Mouse (Mus musculus) layer of hippocampus, adult 2 months (tissue): ENCODE results near the gene Dcaf5. TPM values are rescaled to one million over a fixed set of nuclear protein-coding genes. Genes with fewer than 3 reads are reported as not detected.
"Not testable (repeated sequence)": the region's sequence is repeated elsewhere in the genome, so short reads cannot be mapped to it uniquely, and the experiment has no call there.

ENCODE experiments used
- DNase-seq, 2 experiments: peaks; one replicate each; pipeline ENCODE4 v3.0.0; 2022; ENCODE audit warnings: low spot score in 2 of 2
- H3K27ac ChIP-seq: fragments of 200-600 bp; 2 replicates; pipeline ENCODE4 v1.8.1; 2022
- H3K4me3 ChIP-seq: fragments of 200-600 bp; 2 replicates; pipeline ENCODE4 v1.8.1; 2022; ENCODE audit warnings: mild to moderate bottlenecking
- CTCF ChIP-seq: fragments of 200-600 bp; conservative IDR thresholded peaks from 2 replicates; pipeline ENCODE4 v1.8.1; 2022; ENCODE audit warnings: antibody characterized with exemption, mild to moderate bottlenecking, moderate library complexity
- long read RNA-seq, 2 experiments: library from polyadenylated mRNA; stranded (forward); transcript quantifications; one replicate each; pipeline ENCODE4 v2.0.0; 2021; ENCODE audit warnings: borderline mapping rate in 2 of 2
- total RNA-seq, 2 experiments: library from RNA; stranded (reverse); gene quantifications; 2 replicates each; pipeline ENCODE4 v1.2.3; 2021

Gene Dcaf5
- total RNA-seq = 10 to 100 TPM; 74.7 to 75.4 TPM
- long read RNA-seq, experiment 1, full-length matches to known transcripts = 12 of 40 reads
- long read RNA-seq, experiment 1, partial matches to known transcripts = 4 of 40 reads
- long read RNA-seq, experiment 1, other reads (novel, unspliced or antisense) = 24 of 40 reads
- long read RNA-seq, experiment 2, full-length matches to known transcripts = 14 of 45 reads
- long read RNA-seq, experiment 2, partial matches to known transcripts = 9 of 45 reads
- long read RNA-seq, experiment 2, other reads (novel, unspliced or antisense) = 22 of 45 reads

DNA sequence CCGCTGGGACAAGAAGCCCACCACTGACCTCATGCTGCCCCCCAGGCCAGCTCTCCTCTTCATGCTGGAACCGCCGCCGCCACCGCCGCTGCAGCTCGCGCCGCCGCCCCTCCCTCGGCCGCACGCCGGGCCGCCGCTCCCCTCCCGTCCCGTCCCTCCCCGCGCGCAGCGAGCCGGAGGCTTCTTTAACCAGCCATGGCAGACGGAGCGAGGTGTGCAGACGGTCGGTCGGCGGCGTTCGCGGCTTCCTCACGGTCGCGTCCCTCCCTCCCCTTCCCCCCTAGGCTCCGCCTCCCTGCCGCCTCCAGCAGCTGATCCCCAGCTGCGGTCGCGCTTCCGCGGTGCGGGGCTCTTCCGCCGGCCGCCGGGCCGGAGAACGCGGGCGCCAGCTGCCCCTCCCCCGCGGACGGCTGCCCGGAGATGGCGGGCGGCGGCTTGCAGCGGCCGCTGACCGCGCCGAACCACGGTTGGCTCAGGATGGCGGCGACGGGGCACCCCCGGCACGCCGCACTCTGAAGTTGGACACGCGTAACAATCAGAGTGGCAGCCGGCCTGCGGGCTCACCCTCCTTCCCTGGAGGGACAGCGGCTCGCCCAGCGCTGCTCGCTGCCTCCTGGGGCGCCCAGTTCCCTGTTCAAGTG is at the start of gene Dcaf5:
Gene Dcaf5, minus strand, starts transcription at position 266 of the 641 bp plus-strand sequence.
- H3K4me3 ChIP-seq = peak within 1 kb of the TSS; percentile 90
- peak within 1 kb of the TSS; percentile 97 for H3K27ac ChIP-seq
- no peak for TF ChIP-seq CTCF

DNA sequence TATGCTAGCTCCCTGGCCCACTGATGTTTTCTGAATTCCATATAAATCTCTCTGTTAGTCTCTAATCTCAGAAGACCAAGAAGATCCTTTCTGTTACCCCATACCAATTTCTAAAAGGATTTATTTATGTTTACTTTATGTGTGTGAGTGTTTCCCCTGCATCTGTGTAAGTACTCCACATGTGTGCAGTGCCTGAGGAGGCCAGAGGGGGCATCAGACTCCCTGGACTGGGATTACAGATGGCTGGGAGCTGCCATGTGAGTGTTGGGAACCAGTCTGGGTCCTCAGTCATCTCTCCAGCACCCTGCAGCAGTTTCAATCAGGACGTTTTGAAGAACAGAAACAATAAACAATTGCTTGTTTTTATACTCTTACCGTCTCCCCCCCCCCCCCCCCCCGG is 47.0 kb upstream of the Dcaf5 start:
- DNase-seq = no peak
- no peak overlapping the region for H3K27ac ChIP-seq
- TF ChIP-seq CTCF = peak; percentile 40; the same call in 1 of the 2 replicates
- H3K4me3 ChIP-seq = no peak overlapping the region

More for the DNA sequence above, at the start of gene Dcaf5:
- DNase-seq = peak; percentile 79

DNA sequence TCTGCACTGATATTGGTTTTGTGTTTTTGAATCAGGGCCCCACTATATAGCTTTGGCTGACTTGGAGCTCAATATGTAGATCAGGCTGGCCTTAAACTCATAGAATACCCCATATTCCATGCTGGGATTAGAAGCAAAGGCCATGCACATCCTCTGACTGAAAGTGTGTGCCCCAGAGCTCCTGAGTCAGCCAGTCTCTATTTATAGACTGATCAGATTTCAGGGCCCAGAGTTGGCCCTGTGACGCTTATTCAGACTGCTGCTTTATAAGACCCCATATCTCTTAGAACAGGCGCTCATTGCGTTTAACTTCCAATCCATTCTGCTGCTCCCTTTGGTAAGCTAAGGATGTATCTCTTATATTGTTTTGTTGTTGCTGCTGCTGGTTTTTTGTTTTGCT is 43.6 kb upstream of the Dcaf5 start:
- H3K27ac ChIP-seq = no peak overlapping the region
- TF ChIP-seq CTCF = no peak
- no peak for DNase-seq
- H3K4me3 ChIP-seq = no peak overlapping the region

DNA sequence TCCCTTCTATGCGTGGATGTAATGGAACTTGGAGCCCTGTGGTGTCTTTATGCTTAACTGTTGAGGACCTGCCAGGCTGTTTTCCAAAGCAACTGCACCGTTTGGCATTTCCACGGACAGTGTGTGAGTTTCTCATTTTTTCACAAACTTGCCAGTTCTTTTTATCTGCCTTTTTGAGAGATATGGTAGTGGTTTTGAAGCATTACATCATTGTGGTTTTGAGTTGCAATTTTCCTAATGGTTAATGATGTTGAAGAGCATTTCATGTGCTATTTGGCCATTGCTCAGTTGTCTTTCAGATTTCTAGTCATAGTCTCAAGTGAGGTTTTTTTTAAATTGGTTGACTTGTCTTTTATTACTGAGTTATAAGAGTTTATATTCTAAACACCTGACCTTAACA is 37.3 kb upstream of the Dcaf5 start:
- no peak for TF ChIP-seq CTCF
- no peak for DNase-seq
- H3K27ac ChIP-seq = no peak overlapping the region
- H3K4me3 ChIP-seq = no peak overlapping the region

- Histone ChIP-seq H3K27ac (no peak overlapping the region), H3K4me3 (no peak overlapping the region)
- DNase-seq = no peak
- TF ChIP-seq CTCF = no peak
Measured at GRCm38 (mm10) chr12:80471926-80472325, 35.5 kb upstream of the Dcaf5 start.

DNA sequence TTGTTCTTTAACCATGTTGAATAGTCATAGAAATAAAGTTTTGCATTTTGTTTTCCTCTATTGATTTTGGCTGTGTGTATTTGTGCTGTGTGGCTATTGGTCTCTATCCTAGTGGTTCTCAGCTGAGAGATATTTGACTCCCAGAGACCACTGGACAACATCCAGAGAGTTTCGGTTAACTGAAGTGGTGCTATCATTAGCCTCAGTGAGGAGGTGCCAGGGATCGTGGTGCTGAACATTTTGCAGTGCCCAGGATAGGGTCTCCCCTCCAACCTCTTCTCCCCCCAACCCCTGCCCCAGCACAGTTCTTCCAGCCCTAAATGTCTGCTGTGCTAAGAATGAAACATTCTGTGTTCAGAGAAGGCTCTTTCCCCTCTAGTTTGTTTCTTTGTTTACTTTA is 33.8 kb upstream of the Dcaf5 start:
- Histone ChIP-seq H3K27ac (no peak overlapping the region), H3K4me3 (no peak overlapping the region)
- no peak for DNase-seq
- no peak for TF ChIP-seq CTCF

DNA sequence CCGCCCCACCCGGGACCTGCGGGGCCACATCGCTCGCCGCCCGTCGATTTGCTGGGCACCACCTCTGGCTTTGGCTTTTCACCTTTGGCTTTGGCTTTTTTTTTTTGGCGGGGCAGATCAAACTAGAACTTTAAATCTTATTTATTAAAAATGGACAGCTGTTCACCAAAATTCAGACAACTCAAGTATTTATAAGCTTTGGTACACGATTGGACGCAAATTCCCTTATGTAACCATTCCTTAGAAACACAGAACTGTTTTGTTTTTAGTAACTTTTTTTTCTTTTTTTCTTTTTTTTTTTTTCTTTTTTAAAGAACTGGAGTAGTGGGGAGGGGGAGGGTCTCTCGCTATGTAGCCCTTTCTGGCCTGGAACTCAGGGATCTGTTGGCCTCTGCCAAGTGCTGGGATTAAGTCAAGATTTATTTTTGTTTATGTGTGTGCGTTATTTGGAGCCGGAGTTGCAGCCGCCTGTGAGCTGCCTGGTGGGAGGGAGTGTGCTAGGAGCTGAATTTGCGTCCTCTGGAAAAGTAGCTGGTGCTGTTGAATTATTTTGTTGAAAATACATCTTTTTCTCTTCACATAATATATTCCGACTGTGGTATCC is 27.4 kb upstream of the Dcaf5 start:
- no peak for TF ChIP-seq CTCF
- Histone ChIP-seq H3K4me3 (peak overlapping the region; percentile 94), H3K27ac (peak overlapping the region; percentile 91)
- no peak for DNase-seq

DNA sequence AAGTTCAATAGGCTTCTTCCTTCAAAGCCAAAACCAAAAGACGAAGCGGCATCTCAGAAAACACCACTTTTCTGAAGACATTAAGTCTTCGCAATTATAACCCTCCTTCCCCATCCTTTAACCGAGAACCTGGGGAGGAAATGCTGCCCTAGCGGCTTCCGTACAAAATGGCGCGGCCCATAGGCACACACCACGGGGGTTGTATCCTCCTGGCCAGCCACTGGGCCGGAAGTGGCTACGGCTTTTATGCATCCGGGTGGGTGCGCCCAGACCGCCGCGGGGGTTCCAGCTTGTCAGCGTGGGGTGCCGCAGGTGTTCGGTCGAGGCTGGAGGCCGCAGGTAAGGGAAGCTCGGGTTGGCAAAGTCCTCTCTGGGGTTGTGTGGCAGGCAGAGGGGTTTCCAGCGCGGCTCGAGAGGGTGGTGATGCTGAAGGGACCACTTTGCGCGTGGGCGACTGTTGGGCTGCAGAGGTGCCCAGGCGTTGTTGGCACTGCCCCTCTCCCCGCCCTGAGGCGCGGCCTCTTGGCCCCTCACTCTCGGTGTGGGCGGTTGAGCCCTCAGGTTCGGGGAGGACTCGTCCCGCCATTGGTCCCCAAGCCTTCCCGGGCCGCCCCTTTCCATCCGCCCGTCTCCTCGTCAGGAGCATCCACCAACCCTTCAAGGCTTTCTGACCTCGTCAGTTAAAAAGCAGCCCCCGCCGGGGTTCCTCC is 26.7 kb upstream of the Dcaf5 start, which contains the start of gene Exd2:
Gene Exd2, plus strand, starts transcription at position 154 of the 710 bp plus-strand sequence.
- Histone ChIP-seq H3K27ac (peak within 1 kb of the TSS; percentile 91), H3K4me3 (peak within 1 kb of the TSS; percentile 94)
- TF ChIP-seq CTCF = peak; percentile 56
- DNase-seq = peak; percentile 92

- peak overlapping the region; percentile 91 for H3K27ac ChIP-seq
- H3K4me3 ChIP-seq = peak overlapping the region; percentile 94
Measured at GRCm38 (mm10) chr12:80462292-80462896, 26.0 kb upstream of the Dcaf5 start.

DNA sequence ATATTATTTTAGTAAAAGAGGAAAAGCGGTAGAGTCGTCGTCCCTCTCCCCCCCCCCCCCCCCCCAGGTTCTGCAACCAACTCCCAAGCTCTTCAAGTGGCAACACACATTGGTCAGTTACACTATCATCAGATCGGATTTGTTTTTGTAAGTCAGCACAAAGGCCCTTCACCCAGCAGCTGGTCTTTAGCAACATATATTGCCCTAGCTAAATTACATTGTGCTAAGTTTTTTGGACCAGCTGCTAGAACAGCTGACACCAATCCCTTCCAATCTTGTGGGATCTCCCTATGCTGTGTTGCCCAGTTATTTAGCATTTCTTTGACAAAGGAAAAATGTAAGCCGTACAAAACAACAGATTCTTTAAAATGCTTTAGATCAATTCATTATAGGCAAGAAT is 21.6 kb upstream of the Dcaf5 start:
- H3K27ac ChIP-seq = no peak overlapping the region
- DNase-seq = no peak
- TF ChIP-seq CTCF = no peak
- H3K4me3 ChIP-seq = no peak overlapping the region

More at GRCm38 (mm10) chr12:80462292-80462896, 26.0 kb upstream of the Dcaf5 start:
- DNase-seq = not testable (repeated sequence)

- DNase-seq = no peak
- H3K4me3 ChIP-seq = no peak overlapping the region
- no peak for TF ChIP-seq CTCF
- H3K27ac ChIP-seq = no peak overlapping the region
Measured at GRCm38 (mm10) chr12:80453506-80453905, 17.1 kb upstream of the Dcaf5 start.

DNA sequence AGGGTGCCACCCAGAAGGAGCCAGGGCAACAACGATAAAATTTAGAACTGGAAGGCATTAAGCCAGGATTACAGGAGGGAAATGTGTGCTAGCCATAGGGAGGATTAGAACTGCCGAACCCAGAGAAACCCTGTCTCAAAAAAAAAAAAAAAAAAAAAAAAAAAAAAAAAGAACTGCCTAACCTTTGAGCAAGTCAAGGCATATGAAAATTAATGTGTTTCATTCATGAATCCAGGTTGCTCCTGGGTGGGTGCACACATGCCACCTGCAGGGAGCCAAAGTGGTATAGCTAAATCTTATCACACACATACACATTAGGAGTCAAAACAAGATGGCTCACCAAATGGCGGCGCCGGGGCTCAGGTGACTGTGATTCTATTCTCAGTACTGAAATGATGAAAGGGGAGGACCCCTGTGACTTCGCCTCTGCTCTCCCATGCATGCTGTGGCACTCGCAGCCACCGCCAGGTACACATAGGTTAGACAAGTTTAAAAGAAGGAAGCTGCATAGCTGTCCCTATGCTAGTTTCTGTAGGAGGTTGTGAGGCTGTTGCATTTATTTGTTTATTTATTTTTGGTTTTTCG is 8.2 kb upstream of the Dcaf5 start:
- TF ChIP-seq CTCF = no peak
- Histone ChIP-seq H3K4me3 (no peak overlapping the region), H3K27ac (no peak overlapping the region)
- no peak for DNase-seq
